Mouse (Mus musculus) small intestine, adult 2 months (tissue): ENCODE results near the gene Spon2. TPM values are rescaled to one million over a fixed set of nuclear protein-coding genes. Genes with fewer than 3 reads are reported as not detected.

Experiments used
- H3K27ac ChIP-seq: fragments of 200-500 bp; 2 replicates; pipeline ENCODE4 v1.5.1; 2012; ENCODE audit warnings: low read depth, low read length, control low read depth, inconsistent platforms; ENCODE audit not compliant: insufficient read depth
- H3K27me3 ChIP-seq: fragments of 200-500 bp; 2 replicates; pipeline ENCODE4 v1.6.1; 2012; ENCODE audit warnings: mild to moderate bottlenecking, moderate library complexity, low read length, inconsistent platforms; ENCODE audit not compliant: control insufficient read depth, insufficient read depth
- H3K36me3 ChIP-seq: fragments of 200-500 bp; 2 replicates; pipeline ENCODE4 v1.6.1; 2012; ENCODE audit warnings: mild to moderate bottlenecking, low read length, control low read depth, inconsistent platforms; ENCODE audit not compliant: control insufficient read depth, insufficient read depth
- H3K4me1 ChIP-seq: fragments of 200-500 bp; 2 replicates; pipeline ENCODE4 v1.6.1; 2012; ENCODE audit warnings: low read length, inconsistent platforms, mixed read lengths; ENCODE audit not compliant: control insufficient read depth, insufficient read depth, insufficient read length
- H3K4me3 ChIP-seq: fragments of 200-500 bp; 2 replicates; pipeline ENCODE4 v1.5.1; 2012; ENCODE audit warnings: low read depth, mild to moderate bottlenecking, control low read depth, inconsistent platforms, low read length, moderate library complexity
- CTCF ChIP-seq: fragments of 200-500 bp; IDR thresholded peaks from 2 replicates; pipeline ENCODE4 v1.5.1; 2012; ENCODE audit warnings: low read depth, mild to moderate bottlenecking, control low read depth, inconsistent platforms, low read length, moderate library complexity, mixed read lengths; ENCODE audit not compliant: insufficient replicate concordance, insufficient read length; ENCODE audit errors: extremely low read depth
- POLR2A ChIP-seq: fragments of 200-500 bp; IDR thresholded peaks from 2 replicates; pipeline ENCODE4 v1.6.1; 2012; ENCODE audit warnings: low read depth, mild to moderate bottlenecking, control low read depth, inconsistent platforms, low read length, moderate library complexity
- WGBS: fragments of 180-500 bp; shearing (Covaris S2); methylation state at CpG from one replicate; pipeline ENCODE4 v1.1.7; 2018; 5-methylcytosine and 5-hydroxymethylcytosine counted together
- polyA plus RNA-seq: library from polyadenylated mRNA; depleted of rRNA; stranded (reverse); fragments of >200 nt; gene quantifications from 2 replicates; pipeline ENCODE4 v1.2.3, GENCODE M21; 2012

Gene Spon2
- polyA plus RNA-seq, 1 experiment = 36.3 TPM

DNA sequence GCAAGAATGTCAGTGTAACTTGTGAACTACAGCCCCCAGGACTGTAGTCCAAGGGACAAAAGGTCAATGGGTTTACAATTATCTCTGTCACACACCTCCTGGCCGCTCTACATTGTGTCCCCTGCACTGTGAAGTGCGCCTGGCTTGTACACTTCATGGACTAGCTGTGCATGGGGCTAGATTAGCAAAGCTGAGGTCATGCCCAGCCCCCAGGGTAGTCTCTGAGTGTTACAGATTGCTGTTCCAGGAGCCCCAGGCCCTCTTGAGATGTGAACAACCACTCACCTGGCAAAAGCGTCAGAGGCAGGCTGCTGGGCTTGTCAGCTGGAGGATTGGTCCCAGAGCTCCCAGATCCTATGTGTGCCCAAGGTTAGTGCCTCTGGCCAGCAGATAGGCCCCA lies 592 bp downstream of the Spon2 start:
- no peaks in the 10 kb centered on the region for H3K27me3 ChIP-seq
- no peak for TF ChIP-seq CTCF
- no peak for TF ChIP-seq POLR2A
- H3K4me3 ChIP-seq = peak overlapping the region; percentile 42
- H3K36me3 ChIP-seq = no peaks in the 10 kb centered on the region
- H3K4me1 ChIP-seq = no peaks in the 10 kb centered on the region; the same call in 1 of the 2 replicates
- H3K27ac ChIP-seq = peak overlapping the region; percentile 51
- 35% methylated on average over 3 of the region's 3 CpGs for WGBS

DNA sequence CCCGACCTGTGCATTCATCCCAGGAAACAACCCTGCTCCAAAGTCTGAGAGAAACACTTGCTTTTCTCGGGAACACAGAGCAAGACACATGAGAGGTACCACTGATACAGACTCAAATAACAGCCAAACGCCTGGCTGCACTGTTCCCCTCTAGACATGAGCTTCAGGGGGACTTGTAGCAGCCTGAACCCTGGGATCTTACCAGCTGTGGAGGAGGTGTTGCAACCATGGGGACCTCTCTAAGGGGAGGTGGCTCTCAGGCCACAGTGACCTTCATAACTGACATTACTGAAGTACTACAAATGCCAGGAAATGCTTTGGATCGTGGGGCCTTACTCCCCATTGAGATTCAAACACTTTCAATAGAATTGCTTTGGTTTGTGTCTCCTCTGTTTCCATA lies 3.5 kb downstream of the Spon2 start:
- 64% methylated on average over 4 of the region's 4 CpGs for WGBS
- no peak overlapping the region for H3K4me3 ChIP-seq

DNA sequence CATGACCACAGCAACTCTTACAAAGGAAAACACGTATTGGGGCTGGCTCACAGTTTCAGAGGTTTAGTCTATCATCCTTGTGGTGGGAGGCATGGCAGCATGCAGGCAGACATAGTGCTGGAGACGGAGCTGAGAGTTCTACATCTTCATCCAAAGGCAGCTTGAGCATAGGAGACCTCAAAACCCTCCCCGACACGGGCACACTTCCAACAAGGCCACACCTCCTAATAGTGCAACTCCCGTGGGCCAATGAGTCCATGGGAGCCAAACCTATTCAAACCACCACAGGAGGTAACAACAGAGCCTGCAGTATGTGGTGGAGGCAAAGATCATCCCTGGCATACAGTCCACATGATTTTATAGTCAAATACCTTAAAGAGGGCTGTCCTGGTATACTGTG lies 7.0 kb downstream of the Spon2 start:
- Histone ChIP-seq H3K4me3 (no peak overlapping the region), H3K27me3 (no peaks in the 10 kb centered on the region), H3K4me1 (no peaks in the 10 kb centered on the region), H3K36me3 (no peaks in the 10 kb centered on the region), H3K27ac (no peak overlapping the region)
- TF ChIP-seq CTCF (no peak), POLR2A (no peak)
- WGBS = 66% methylated on average over 5 of the region's 5 CpGs

More for the DNA sequence above, 3.5 kb downstream of the Spon2 start:
- no peaks in the 10 kb centered on the region; the same call in 1 of the 2 replicates for H3K4me1 ChIP-seq
- H3K27me3 ChIP-seq = no peaks in the 10 kb centered on the region
- TF ChIP-seq CTCF (no peak), POLR2A (no peak)
- H3K36me3 ChIP-seq = no peaks in the 10 kb centered on the region
- no peak overlapping the region for H3K27ac ChIP-seq

DNA sequence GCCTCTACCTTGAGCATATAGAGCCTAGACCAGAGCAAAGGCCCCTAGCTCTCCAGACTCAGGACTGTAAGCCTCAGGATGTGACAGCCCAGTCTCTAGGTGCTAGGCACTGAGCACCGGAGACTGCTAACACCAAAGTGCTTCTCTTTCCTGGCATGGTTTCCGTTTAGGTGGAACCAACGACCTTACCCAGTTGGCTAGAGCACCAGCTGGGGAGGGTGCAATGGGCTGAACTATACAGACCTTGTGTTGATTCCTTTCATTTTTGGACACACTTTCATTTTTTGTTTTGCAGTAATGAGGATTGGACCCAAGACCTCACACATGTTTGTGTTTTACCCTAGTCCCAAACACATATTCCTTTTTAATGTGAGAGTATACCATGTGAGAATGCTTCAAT lies 7.7 kb downstream of the Spon2 start:
- TF ChIP-seq POLR2A (no peak), CTCF (no peak)
- H3K36me3 ChIP-seq = no peaks in the 10 kb centered on the region
- H3K4me3 ChIP-seq = no peak overlapping the region
- 62% methylated on average over 3 of the region's 3 CpGs for WGBS
- H3K4me1 ChIP-seq = no peaks in the 10 kb centered on the region
- H3K27ac ChIP-seq = 0 out of 2 replicates have a peak overlapping the region, but pooled peaks have one; percentile 21
- no peaks in the 10 kb centered on the region for H3K27me3 ChIP-seq

DNA sequence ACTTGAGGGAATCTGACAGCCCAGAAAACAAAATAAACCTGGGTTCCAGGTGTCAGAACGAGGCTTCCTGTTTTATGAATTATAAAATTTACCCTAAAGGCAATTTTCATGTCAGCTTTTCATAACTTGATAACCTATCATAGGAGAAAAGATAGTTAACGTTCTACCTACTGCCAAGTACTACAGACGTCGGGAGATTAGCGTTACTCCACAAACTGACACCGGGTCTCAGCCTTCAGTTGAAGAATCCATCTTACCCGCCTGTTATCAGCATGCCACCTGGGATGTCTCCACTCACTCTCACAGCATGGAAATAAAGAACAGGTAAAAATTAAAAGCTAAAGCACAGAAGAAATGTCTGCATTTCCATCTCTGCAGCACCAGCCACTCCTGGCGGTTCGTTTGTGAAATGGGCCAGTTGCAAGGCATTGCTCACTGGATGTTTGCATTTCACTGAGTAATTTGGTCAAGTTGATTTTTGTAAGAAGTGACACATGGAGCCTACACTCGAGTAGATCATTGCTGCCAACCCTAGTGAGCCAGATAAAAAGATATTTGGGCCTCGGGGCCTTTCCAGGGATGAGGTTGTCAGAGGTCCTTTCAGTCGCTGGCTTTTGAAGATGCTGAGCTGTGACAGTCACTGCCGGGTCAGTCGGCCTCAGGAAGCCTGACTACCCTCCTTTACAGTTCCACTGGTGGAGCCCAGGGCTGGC lies 9.6 kb downstream of the Spon2 start:
- Histone ChIP-seq H3K27me3 (no peaks in the 10 kb centered on the region), H3K27ac (no peak overlapping the region), H3K4me1 (peaks cover 1% of the 10 kb centered on the region; the same call in 1 of the 2 replicates), H3K36me3 (no peaks in the 10 kb centered on the region), H3K4me3 (no peak overlapping the region)
- WGBS = 57% methylated on average over 14 of the region's 14 CpGs
- TF ChIP-seq CTCF = no peak
- no peak for TF ChIP-seq POLR2A

DNA sequence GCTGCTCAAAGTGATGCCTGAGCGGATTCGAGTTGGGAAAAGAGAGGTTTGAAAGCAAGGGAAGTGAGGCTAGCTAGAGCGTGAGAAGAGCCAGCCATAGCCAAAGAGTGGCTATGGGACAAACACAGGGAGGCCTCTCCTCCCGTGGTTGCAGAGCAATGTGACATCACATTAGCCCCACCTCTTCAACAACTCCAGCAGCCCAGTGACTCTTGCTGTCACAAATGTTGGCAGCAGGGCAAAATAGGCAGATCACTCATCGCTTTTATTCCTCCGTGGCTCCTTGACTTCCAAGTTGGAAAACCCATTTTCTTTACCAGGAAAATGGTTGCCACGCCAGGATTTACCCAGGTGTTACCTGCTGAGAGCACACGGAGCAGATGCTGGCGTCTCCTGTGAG lies 11.1 kb downstream of the Spon2 start:
- Histone ChIP-seq H3K36me3 (no peaks in the 10 kb centered on the region), H3K27ac (no peak overlapping the region), H3K27me3 (no peaks in the 10 kb centered on the region), H3K4me1 (peaks cover 2% of the 10 kb centered on the region; the same call in 1 of the 2 replicates), H3K4me3 (no peak overlapping the region)
- TF ChIP-seq POLR2A (no peak), CTCF (no peak)
- WGBS = 53% methylated on average over 9 of the region's 9 CpGs

DNA sequence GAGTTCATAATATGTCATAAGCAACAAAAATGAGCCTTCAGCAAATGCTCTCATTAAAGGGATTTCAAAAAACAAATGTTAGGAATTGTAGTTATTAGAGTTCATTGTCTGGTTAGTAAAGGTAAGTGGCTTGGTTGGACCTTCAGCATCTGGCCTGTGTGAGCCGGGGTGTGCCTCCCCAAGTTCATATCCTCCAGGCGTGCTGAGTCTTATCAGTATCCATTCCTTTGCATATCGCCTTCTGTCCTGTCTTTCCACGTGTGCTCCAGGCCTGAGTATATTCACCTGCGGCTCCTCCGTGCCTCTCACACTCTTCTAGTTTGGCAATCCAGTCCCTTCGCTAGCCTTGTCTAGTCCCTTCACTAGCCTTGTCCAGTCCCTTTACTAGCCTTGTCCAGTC lies 11.9 kb downstream of the Spon2 start:
- Histone ChIP-seq H3K4me3 (no peak overlapping the region), H3K27me3 (no peaks in the 10 kb centered on the region), H3K36me3 (no peaks in the 10 kb centered on the region), H3K27ac (no peak overlapping the region), H3K4me1 (peaks cover 2% of the 10 kb centered on the region; the same call in 1 of the 2 replicates)
- no peak for TF ChIP-seq POLR2A
- TF ChIP-seq CTCF = no peak
- WGBS = 42% methylated on average over 7 of the region's 7 CpGs
